Mouse (Mus musculus) adrenal gland (tissue): Measurements from ENCODE around the gene Dvl3.

Source experiments
- intact Hi-C: fragments of 180-260 bp; cut with DNase I; formaldehyde crosslinking; loops from one replicate; pipeline ENCODE4 v1.15.1; 2025

The Dvl3 gene

DNA sequence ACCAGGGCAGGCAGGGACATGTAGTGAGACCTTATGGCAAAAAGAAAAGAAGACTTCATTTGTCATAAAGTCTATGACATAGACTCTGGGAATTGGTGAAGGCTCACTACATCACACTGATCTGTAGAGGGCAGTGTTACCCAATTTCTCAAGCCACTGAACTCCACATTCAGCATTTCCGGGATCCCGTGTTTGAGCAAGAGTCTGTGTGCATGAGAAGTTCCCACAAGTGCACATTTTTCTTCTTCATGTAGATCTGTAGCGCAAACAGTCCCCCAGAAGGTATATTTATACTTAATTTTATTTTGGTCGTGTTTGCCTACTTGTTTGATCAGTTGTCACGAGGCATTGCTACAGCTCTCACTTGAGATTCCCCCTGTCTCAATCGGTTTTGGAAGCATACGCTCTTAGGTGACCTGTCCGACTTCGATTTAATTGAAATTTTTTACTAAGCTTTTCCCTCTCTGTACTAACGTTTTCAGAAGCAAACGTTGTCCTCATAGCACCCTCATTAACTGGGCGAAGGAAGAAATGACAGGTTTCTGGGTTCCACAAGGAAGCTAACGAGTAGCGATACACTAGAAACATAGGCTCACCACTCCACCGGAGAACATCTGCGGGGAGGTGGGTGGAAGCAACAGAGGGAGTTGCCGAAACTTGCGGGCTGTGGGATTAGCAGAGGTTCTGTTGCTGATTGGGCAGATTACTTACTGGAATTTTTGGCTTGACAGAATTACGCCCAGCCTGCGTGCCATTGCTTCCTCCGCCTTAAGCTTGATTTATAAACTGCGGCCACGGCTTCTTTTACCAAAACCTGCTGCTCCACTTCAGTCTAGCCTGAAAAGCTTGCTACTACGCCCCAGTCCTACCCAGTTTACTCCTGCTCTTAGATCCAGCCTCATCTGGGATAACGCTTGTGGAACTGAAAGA, 19.8 kb upstream of the Dvl3 start:
- intact Hi-C loops: loop anchor here (5.0 kb wide), 2 partner anchors 40 to 270 kb away; partner anchors contain the start of gene Ap2m1

DNA sequence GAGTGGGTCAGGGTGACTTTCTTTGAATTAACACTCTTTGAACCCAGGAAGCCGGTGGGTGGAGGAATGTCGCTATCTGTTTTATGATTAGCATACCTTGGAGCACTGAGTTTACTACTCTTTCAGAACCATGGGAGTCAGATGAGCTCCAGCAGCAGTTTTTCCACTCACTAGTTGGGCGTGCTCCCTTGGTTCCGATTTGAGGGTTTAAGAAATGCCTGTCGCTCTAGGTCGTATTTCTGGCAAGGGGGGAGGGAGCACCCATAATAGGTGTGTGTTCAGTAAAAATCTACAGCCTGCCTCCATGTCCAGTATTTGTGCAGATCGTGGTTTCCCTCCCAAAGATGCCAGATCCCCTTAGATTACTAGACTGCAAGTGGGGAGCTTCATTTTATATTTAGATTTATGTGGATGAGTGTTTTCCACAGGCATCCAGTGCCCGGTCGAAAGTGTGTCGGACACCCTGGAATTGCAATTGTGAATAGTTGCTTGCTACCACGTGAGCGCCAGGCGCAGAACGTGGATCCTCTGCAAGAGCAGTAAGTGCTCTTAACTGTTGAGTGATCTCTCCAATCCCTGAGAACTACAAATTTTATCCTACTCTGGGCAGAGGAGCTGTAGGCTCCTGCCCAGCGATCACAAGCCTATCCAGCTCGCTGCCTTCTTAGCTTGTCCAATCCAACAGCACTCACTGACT, 18.7 kb upstream of the Dvl3 start:
- intact Hi-C loops: loop anchor here (5.0 kb wide), 2 partner anchors 39 to 269 kb away; partner anchors contain the start of gene Ap2m1

DNA sequence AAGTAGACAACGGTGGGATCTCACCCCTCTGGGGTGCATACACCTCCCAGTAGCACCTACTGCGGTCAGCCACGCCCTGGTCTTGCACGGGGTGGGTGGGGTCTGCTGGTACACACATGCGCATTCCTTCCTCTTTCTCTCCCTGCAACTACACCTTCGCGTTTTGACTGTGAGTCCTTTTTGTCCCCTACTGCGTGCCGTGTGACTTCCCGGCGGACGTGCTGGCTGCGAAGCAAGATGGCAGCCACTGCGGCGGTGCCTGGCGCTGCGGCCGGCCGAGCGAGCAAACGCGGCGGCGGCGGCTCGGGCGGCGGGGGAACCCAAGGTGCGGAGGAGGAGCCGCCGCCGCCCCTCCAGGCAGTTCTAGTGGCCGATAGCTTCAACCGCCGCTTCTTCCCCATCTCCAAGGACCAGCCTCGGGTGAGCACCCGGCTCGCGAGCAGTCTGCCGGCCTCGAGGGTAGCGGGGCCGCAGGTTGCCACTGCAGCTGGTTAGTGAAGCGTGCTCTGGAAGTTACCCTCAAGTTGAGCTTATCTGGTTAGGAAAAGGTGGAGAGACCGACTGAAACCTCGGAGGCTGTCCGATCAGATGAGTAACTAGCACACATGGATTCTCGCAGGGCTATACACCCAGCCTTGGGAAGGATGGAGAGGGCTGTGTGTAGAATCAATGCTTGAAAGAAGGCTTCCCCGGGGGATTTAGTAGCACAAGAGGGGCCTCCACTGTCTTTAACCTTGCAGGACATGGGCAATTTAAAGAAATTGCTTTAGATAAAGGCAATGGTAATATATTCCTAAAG, 17.9 kb upstream of the Dvl3 start, which contains the start of gene Eif2b5:
Eif2b5 (plus strand) TSS at position 141 of the 799 bp plus-strand sequence.
- intact Hi-C loops: loop anchor here (5.0 kb wide), 2 partner anchors 38 to 268 kb away; partner anchors contain the start of gene Ap2m1

DNA sequence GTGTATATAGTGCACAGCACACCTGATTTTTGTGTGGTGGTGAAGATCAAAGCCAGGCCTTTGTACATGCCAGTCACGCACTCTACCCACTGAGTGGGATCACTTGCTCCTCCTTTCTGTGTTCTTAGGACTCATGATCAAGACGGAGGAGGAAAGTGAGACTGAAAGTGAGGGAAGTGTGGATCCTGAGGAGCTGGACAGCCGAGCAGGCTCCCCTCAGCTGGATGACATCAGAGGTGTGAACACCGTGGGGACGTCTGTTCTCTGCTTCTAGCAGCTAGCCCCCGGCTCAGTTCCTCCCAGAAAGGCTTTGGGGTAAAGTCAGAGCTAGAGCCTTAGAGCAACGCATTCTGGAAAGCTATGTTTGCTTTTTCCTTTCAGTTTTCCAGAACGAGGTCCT, 10.8 kb upstream of the Dvl3 start:
- intact Hi-C loops: loop anchor here (5.0 kb wide), 1 partner anchor 136 kb away; no protein-coding TSS in a partner anchor

DNA sequence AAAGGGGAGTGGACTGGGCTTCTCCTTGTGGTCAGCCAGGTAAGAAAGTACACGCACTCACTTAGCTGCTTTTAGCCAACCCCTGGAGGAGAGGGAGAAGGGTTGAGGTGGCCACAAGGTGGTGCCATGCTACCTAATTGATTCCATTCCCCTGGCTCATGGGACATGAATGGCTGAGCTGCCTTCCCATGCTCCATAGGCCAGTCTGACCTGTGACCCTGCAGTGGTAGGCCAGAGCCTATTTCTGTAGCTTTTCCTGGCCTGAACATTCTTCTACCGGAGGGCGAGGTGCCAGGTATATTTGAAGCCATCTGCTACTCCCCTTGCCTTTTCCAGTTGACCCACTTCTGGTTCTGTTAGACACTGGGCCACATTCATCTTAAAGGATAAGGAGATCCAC, 7.4 kb upstream of the Dvl3 start:
- intact Hi-C loops: loop anchor here (5.0 kb wide), 1 partner anchor 133 kb away; no protein-coding TSS in a partner anchor

DNA sequence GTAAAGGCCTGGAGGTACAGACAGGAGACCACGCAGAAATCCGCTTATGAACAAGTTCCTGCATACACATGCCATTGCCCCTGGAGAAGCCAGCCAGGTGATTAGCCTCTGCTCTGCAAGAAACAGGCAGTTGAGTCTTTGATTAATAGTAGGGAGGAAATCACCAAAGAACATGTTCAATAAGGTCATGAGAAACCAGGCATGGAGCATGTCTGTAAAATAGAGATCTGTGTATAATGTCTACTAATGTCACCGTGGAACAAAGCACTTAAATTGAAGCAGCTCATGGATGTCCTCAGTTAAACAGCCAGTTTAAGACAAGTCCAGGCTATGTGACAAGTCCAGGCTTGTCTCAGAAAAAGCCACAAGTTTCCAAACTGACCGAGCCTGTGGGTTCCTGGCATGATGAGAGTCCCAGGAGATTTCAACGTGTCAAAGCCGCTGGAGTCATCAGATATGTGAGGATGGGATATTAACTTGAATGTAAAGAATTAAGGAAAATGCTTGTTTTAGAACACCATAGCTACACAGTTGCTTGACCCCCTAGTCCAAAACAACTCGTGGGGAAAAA, 5.4 kb upstream of the Dvl3 start:
- intact Hi-C loops: no loop called here

DNA sequence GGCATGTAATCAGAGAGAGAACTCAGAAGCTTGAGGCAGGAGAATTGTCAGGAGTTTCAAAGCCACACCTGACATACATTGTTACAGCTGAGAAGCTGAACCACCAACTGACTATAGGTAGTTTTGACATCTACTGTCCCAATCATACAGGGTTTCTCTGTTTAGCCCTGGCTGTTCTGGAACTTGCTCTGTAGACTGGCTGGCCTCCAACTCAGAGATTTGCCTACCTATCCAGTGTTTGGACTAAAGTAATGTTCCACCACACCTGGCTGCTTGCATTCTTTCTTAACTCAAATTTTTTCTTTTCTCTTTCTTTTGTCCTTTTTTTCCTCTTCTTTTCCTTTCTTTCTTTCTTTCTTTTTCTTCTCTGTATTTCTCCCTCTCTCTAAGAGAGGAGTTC, 750 bp upstream of the Dvl3 start:
- intact Hi-C loops: no loop called here

DNA sequence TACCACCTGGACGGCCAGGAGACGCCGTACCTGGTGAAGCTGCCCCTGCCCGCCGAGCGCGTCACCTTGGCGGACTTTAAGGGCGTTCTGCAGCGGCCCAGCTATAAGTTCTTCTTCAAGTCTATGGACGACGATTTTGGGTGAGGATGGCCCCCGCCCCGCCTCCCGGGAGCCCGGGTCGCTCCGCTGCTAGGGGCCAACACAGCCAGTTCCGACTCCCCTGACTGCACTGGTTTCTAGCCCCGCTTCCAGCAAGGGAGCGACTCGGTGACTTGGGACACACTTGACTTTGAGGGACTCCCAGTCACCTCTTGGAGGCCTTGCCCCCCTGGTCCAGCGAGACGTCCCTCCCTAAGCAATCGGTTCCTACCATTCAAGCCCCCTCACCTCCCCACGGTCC, 434 bp downstream of the Dvl3 start:
- intact Hi-C loops: no loop called here

DNA sequence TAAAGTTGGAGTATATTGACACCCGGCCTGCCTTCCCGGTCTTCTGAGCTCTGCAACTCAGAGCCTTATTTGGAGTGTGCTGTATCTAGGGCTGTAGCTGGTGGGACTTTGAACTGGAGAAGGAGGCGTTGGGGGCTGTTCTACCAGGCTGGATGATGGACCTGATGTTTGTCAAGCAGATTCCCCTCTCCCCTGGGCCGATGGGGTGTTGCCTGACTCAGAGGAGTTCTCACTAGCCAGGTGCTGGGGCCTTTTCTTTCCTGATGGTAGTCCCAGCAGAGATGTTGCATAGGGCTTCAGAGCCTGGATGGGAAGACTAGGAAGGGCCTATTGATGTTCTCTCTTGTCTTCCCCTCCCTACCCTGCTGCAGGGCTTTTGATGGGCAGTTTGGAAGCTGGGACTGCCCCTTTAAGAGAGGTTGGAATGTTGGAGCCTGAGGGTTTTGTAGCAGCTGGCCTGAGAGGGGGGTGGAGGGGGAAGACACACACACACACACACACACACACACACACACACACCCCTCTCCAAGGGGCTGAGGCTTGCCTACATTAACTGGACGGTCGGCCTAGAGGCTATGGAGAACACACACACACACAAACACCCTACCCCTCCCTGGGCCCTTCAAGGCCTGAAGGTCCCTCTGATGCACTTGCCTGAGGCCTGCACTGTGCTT, 1.1 kb downstream of the Dvl3 start:
- intact Hi-C loops: no loop called here

DNA sequence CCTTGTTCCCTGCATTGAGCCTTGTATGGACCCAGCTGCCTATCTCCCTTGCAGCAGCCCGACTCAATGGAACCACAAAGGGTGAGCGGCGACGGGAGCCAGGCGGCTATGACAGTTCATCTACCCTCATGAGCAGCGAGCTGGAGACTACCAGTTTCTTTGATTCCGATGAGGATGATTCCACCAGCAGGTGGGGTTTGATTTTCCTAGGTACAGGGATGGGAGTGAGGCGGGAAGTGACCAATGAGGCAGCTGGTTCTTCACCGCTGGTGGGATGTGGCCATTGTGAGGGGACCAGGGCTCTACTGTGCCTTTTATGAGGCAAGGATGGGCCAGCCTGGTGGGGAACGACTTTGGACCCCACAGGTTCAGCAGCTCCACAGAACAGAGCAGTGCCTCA, 7.1 kb downstream of the Dvl3 start:
- intact Hi-C loops: no loop called here

DNA sequence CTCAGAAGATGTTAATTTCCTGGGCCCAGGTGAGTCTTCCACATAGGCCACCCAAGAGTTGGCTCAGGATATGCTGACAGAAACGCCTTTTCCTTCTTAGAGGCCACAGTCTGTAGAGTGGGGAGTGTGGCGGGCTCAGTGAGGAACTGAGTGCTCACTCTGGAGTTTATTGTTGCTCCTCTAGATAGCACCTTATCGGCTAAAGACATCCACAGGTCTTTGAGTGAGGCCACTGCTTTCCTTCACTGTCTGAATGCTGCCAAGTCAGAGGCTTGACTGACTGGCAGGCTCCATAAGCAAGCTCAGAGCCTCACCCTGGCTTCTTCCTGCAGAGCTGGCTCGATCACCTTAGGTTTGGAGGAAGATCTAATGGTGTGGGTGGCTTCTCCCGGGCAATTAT, 12.0 kb downstream of the Dvl3 start:
- intact Hi-C loops: no loop called here

DNA sequence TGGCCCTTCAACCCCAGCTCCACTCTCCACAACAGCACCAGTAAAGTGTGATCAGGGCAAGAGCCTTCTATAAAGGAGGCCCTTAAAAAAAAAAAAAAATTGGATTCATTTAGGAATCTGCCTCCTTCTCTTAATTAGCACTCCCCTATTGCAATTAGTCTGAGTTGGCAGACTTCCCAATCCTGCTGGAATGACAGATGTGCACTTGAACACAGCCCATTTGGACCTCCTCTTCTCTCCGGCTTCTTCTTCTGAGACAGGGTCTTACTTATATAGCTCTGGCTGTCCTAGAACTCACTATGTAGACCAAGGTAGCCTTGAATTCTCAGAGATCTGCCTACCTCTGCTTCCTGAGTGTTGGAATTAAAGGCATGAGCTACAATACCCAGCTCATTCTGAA, 12.6 kb downstream of the Dvl3 start:
- intact Hi-C loops: no loop called here

DNA sequence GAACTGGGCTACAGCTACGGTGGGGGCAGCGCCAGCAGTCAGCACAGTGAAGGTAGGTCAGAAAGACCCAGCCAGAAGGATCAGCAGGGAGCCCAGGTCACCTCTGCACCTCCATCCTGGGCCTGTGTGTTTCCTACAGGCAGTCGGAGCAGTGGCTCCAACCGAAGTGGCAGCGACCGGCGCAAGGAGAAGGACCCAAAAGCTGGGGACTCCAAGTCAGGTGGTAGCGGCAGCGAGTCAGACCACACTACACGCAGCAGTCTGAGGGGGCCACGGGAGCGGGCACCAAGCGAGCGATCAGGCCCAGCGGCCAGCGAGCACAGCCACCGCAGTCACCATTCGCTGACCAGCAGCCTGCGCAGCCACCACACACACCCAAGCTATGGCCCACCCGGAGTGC, 14.2 kb downstream of the Dvl3 start:
- intact Hi-C loops: loop anchor here (10.0 kb wide), 1 partner anchor 144 kb away; no protein-coding TSS in a partner anchor

DNA sequence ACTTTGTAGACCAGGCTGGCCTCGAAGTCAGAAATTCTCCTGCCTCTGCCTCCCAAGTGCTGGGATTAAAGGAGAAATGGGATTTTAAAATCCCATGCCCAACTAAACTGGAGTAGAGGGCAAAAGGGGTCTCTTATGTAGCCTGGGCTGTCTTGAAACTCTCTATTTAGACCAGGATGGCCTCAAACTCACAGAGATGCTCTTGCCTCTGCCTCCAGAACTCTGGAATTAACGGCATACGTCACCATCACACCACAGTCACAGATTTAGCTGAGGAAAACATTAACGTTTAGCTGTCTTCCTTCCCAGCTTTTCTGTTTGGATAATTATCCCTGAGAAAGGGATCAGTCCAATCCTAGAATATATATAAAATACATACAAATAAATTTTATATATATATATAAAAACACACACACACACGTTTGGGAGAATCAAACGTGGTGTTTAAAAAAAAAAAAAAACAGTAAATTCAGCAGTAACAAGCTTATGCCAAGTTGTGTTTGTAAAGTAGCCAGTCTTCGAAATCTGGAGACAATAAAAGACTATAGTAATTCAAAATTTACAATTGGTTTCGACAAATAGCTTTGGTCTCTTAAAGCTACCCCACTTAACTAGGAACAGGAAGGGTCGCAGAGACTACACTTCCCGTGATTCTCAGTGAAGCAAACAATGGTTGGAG, 18.0 kb downstream of the Dvl3 start:
- intact Hi-C loops: loop anchor here (5.0 to 10.0 kb wide), 3 partner anchors 37 to 140 kb away; partner anchors contain the start of genes Alg3, Eef1akmt4, Eif2b5 and Gm49333

DNA sequence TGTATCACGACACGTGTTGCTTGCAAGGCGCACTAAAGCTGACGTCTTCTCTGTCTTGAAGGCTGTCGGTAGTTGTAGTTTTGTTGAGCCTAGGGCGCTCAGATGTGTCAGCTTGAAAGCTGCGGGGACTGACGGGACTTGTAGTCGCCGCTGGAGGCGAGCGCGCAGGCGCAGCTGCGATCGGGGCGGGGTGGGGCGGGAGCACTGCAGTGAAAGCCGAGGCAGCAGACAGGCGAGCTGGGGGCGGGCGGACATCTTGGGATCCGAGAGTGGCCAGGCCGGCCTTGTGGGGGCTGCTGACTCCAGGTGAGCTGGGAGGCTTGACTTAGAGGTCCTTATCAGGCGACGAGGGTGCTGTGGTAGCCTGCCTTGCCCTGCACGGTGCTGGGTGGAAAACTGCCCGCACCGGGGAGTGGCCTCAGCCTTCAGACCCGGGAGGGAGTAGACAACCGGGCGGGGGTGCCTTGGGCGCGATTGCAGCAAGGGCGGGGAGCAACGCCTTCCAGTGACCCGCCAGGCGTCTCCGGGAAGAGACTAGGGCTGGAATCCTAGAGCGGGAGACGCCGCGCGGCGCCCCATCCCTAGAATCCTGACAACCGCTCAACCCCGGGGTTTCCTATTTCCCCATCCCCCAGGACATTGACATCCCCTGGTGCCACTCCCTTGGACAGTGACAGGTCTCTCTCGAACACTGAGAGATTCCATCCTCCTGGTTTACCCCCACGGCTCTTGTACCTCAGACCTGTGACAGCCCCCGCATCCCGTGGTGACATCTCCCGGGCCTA, 18.7 kb downstream of the Dvl3 start, which contains the start of gene Ap2m1:
Ap2m1 (plus strand) TSS at position 183 of the 785 bp plus-strand sequence.
- intact Hi-C loops: loop anchor here (5.0 to 10.0 kb wide), 3 partner anchors 38 to 139 kb away; partner anchors contain the start of genes Alg3, Eef1akmt4, Eif2b5 and Gm49333

DNA sequence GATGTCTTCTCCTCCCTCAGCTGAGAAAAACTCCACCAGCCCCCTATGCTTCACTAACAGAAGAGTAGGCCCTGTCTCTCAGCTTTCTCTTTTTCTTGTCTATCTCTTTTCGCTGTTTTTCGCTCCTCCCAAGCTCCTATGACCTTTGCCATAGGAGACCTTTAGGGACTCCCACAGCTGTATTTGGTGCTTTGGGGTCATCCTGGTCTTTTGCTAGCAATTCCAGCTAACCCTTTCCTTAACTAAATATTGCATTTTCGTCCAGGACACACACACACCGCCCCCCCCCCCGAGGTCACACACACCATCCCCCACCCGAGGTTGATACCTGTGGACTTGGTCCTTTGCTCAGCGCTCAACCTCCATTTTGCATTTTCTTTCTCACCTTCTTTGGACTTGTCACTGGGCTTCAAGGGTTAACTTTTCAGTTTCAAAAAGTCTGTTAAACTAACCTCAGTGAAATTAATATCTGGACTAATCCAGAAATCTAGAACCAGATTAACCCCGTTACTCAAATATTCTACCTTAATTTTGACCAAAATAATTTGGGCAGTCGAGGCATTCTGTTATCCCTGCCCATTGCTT, 19.4 kb downstream of the Dvl3 start:
- intact Hi-C loops: loop anchor here (5.0 to 10.0 kb wide), 3 partner anchors 39 to 139 kb away; partner anchors contain the start of genes Alg3, Eef1akmt4, Eif2b5 and Gm49333

DNA sequence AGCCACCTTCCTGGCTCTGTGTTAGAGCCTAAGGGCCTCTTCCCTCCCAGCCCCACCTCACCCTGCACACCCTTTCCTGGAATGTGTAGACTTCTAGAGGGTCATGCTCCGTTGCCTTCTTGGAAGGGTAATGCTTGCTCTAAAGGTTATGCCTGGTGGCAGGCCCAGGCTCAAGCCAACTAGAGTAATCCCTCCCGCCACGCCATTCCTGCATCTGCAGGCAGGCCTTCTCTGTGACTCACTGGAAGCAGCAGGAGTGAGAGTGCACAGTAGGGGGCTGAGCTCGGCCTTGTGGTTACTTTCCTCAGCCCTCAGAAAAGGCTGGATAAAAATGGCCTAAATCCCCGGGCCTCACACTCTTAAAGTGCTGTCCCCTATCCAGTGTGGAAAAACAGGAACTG, 20.3 kb downstream of the Dvl3 start:
- intact Hi-C loops: loop anchor here (5.0 to 10.0 kb wide), 3 partner anchors 40 to 138 kb away; partner anchors contain the start of genes Alg3, Eef1akmt4, Eif2b5 and Gm49333
